Mouse (Mus musculus) CH12.LX (cell line): ENCODE data around the gene Npl. TPM values are rescaled to one million over a fixed set of nuclear protein-coding genes. Genes with fewer than 3 reads are reported as not detected.

ENCODE experiments used
- DNase-seq: peaks from one replicate; pipeline ENCODE4 v3.0.0-alpha.2; 2013; ENCODE audit errors: extremely low read depth
- H3K27ac ChIP-seq: 2 replicates; pipeline ENCODE4 v1.5.1; 2012; ENCODE audit warnings: low read depth, mild to moderate bottlenecking, control low read depth, moderate library complexity; ENCODE audit not compliant: insufficient read depth
- H3K27me3 ChIP-seq: replicated peaks from 2 replicates; pipeline ENCODE3; 2012; ENCODE audit warnings: inconsistent platforms
- H3K36me3 ChIP-seq, 2 experiments: replicated peaks in 1 of 2; 2 replicates each; pipeline versions ENCODE3 to v1.6.1; 2012; ENCODE audit warnings: inconsistent platforms in 1 of 2, low read length in 1 of 2, mild to moderate bottlenecking in 1 of 2, mixed read lengths in 1 of 2, moderate library complexity in 1 of 2; ENCODE audit not compliant: control insufficient read depth in 1 of 2, insufficient read depth in 1 of 2
- H3K4me1 ChIP-seq, 2 experiments: 2 replicates each; pipeline ENCODE4 v1.6.1; 2012; ENCODE audit warnings: inconsistent platforms in 1 of 2, moderate library complexity in 1 of 2; ENCODE audit not compliant: insufficient read depth in 2 of 2, control insufficient read depth in 1 of 2
- H3K4me2 ChIP-seq: 2 replicates; pipeline ENCODE4 v1.6.1; 2012; ENCODE audit warnings: low read depth, mild to moderate bottlenecking, control low read depth; ENCODE audit not compliant: poor library complexity, insufficient read depth, severe bottlenecking
- H3K4me3 ChIP-seq, 3 experiments: fragments of 150-350 bp in 1 of 3; sonication (generic) in 1 of 3; replicated peaks in 1 of 3; 2 replicates each; pipeline versions ENCODE3 to v1.5.1; 2011 to 2012; ENCODE audit warnings: low read depth in 2 of 3, low read length in 2 of 3, mild to moderate bottlenecking in 2 of 3, moderate library complexity in 2 of 3, control low read depth in 1 of 3, improper control_type of control experiment in 1 of 3, inconsistent platforms in 1 of 3, mixed read lengths in 1 of 3; ENCODE audit not compliant: poor library complexity in 1 of 3
- H3K79me2 ChIP-seq: replicated peaks from 2 replicates; pipeline ENCODE4 v1.6.1; 2012; ENCODE audit warnings: mild to moderate bottlenecking, moderate library complexity; ENCODE audit not compliant: control insufficient read depth, poor library complexity, insufficient read depth, severe bottlenecking; ENCODE audit errors: extremely low read depth
- H3K9ac ChIP-seq: 2 replicates; pipeline ENCODE4 v1.6.1; 2012; ENCODE audit warnings: low read depth, mild to moderate bottlenecking, control low read depth, moderate library complexity; ENCODE audit not compliant: insufficient read depth
- H3K9me3 ChIP-seq: replicated peaks from 2 replicates; pipeline ENCODE3; 2012; ENCODE audit warnings: low read length, inconsistent platforms, mixed read lengths
- BHLHE40 ChIP-seq: IDR thresholded peaks from 2 replicates; pipeline ENCODE4 v1.6.1; 2011; ENCODE audit warnings: mild to moderate bottlenecking, low read depth, low read length, improper control_type of control experiment
- CHD1 ChIP-seq: IDR thresholded peaks from 2 replicates; pipeline ENCODE4 v1.6.1; 2012; ENCODE audit warnings: low read depth, low read length, improper control_type of control experiment, inconsistent platforms
- CHD2 ChIP-seq: IDR thresholded peaks from 2 replicates; pipeline ENCODE4 v1.6.1; 2011; ENCODE audit warnings: low read length, improper control_type of control experiment
- CTCF ChIP-seq, 2 experiments: IDR thresholded peaks in 1 of 2; conservative IDR thresholded peaks in 1 of 2; 2 replicates each; pipeline ENCODE4 v1.5.1; 2011 to 2012; ENCODE audit warnings: low read depth in 2 of 2, low read length in 2 of 2, improper control_type of control experiment in 1 of 2, inconsistent platforms in 1 of 2, mild to moderate bottlenecking in 1 of 2, moderate library complexity in 1 of 2
- ETS1 ChIP-seq: conservative IDR thresholded peaks from 2 replicates; pipeline ENCODE4 v1.6.1; 2012; ENCODE audit warnings: low read depth, mild to moderate bottlenecking, inconsistent platforms, low read length, improper control_type of control experiment, moderate library complexity
- IRF4 ChIP-seq: IDR thresholded peaks from 2 replicates; pipeline ENCODE4 v1.6.1; 2014; ENCODE audit warnings: low read depth, mild to moderate bottlenecking, inconsistent platforms, low read length, improper control_type of control experiment
- MAFK ChIP-seq: IDR thresholded peaks from 2 replicates; pipeline ENCODE4 v1.6.1; 2011; ENCODE audit warnings: low read length, improper control_type of control experiment; ENCODE audit not compliant: insufficient replicate concordance
- MXI1 ChIP-seq: IDR thresholded peaks from 2 replicates; pipeline ENCODE4 v1.6.1; 2011; ENCODE audit warnings: mild to moderate bottlenecking, low read depth, low read length, improper control_type of control experiment
- MYC ChIP-seq: IDR thresholded peaks from 2 replicates; pipeline ENCODE4 v1.6.1; 2011; ENCODE audit warnings: low read depth, mild to moderate bottlenecking, improper control_type of control experiment, low read length
- PAX5 ChIP-seq: IDR thresholded peaks from 2 replicates; pipeline ENCODE4 v1.6.1; 2012; ENCODE audit warnings: low read length, inconsistent platforms, mixed read lengths
- POLR2A ChIP-seq: IDR thresholded peaks from 2 replicates; pipeline ENCODE4 v1.6.1; 2011; ENCODE audit warnings: low read depth, mild to moderate bottlenecking, improper control_type of control experiment, low read length
- POLR2AphosphoS2 ChIP-seq: IDR thresholded peaks from 2 replicates; pipeline ENCODE4 v1.6.1; 2011; ENCODE audit warnings: low read depth, low read length, improper control_type of control experiment
- RAD21 ChIP-seq: IDR thresholded peaks from 2 replicates; pipeline ENCODE4 v1.6.1; 2011; ENCODE audit warnings: low read depth, mild to moderate bottlenecking, low read length, improper control_type of control experiment, moderate library complexity
- RCOR1 ChIP-seq: conservative IDR thresholded peaks from 2 replicates; pipeline ENCODE4 v1.6.1; 2012; ENCODE audit warnings: low read depth, mild to moderate bottlenecking, inconsistent platforms, low read length, improper control_type of control experiment
- SIN3A ChIP-seq: IDR thresholded peaks from 2 replicates; pipeline ENCODE4 v1.6.1; 2012; ENCODE audit warnings: low read length, improper control_type of control experiment, inconsistent platforms
- SMC3 ChIP-seq: IDR thresholded peaks from 2 replicates; pipeline ENCODE4 v1.6.1; 2011; ENCODE audit warnings: low read depth, low read length, improper control_type of control experiment
- TBP ChIP-seq: conservative IDR thresholded peaks from 2 replicates; pipeline ENCODE4 v1.6.1; 2011; ENCODE audit warnings: low read depth, low read length, improper control_type of control experiment
- UBTF ChIP-seq: IDR thresholded peaks from 2 replicates; pipeline ENCODE4 v1.6.1; 2012; ENCODE audit warnings: low read depth, mild to moderate bottlenecking, inconsistent platforms, low read length, improper control_type of control experiment, moderate library complexity
- ZKSCAN1 ChIP-seq: IDR thresholded peaks from 2 replicates; pipeline ENCODE4 v1.6.1; 2012; ENCODE audit warnings: low read depth, inconsistent platforms, low read length, improper control_type of control experiment, borderline replicate concordance
- dilution Hi-C: fragments of 300-500 bp; cut with MboI; formaldehyde crosslinking; loops from 2 replicates; pipeline ENCODE4 v1.14.3; 2020; ENCODE audit warnings: low sequenced_read_pairs; ENCODE audit not compliant: extremely low pct_unique_long_range_greater_than_20kb, extremely low pct_ligation_motif_present
- in situ Hi-C: fragments of 300-500 bp; cut with MboI; formaldehyde crosslinking; loops from 3 replicates; pipeline ENCODE4 v1.14.3; 2019; ENCODE audit warnings: low sequenced_read_pairs, low pct_ligation_motif_present, low pct_unique_long_range_greater_than_20kb, mixed read lengths
- polyA plus RNA-seq: library from polyadenylated mRNA; unstranded; fragments of >175 nt; gene quantifications from 2 replicates; pipeline ENCODE4 v1.2.1, GENCODE M21; 2012; ENCODE audit warnings: low read depth; ENCODE audit not compliant: insufficient read length
- total RNA-seq, 2 experiments: library from RNA; depleted of rRNA; stranded (reverse); fragments of 300-350 nt in 1 of 2; fragments of >200 nt in 1 of 2; gene quantifications; 2 replicates each; pipeline ENCODE4 v1.2.3; 2012 to 2014

Gene Npl
- total and polyA plus RNA-seq, 3 experiments, result 0.08 TPM; not detected in 2

GRCm38 (mm10) chr1:153550814-153551213 lies 969 bp upstream of the Npl start:
- H3K27me3 ChIP-seq, result no peaks in the 10 kb centered on the region
- TF ChIP-seq RCOR1 (no peak), RAD21 (peak; percentile 57), UBTF (no peak), POLR2A (no peak), CHD1 (no peak), SMC3 (peak; percentile 67), POLR2AphosphoS2 (no peak), CHD2 (no peak), MYC (no peak), IRF4 (no peak), CTCF (conservative IDR thresholded peaks at IDR 0.05 in 1 of 2, IDR thresholded peaks at IDR 0.05 in 1 of 2; ENCODE audit: low read depth in 2 of 2, low read length in 2 of 2) (peak; percentile 43 to 73; a peak in 3 of 4 replicates), MAFK (no peak), BHLHE40 (no peak), SIN3A (no peak), MXI1 (no peak), TBP (no peak)
- TF ChIP-seq, all 38 proteins: peak for 3
- H3K9me3 ChIP-seq, result no peaks in the 10 kb centered on the region
- no peaks in the 10 kb centered on the region for H3K36me3 ChIP-seq
- no peaks in the 10 kb centered on the region; a peak in 1 of 4 replicates for H3K4me1 ChIP-seq
- H3K4me2 ChIP-seq, result no peak overlapping the region
- no peak overlapping the region for H3K27ac ChIP-seq
- no peak overlapping the region for H3K4me3 ChIP-seq
- DNase-seq, result peak; percentile 66
- no peaks in the 10 kb centered on the region for H3K79me2 ChIP-seq
- in situ Hi-C loops, result no loop called here
- H3K9ac ChIP-seq, result no peak overlapping the region
- dilution Hi-C loops, result no loop called here

- no peak for DNase-seq
- no peak overlapping the region for H3K4me2 ChIP-seq
- H3K4me1 ChIP-seq, result no peaks in the 10 kb centered on the region; a peak in 1 of 4 replicates
- H3K4me3 ChIP-seq, result no peak overlapping the region
- H3K79me2 ChIP-seq, result no peaks in the 10 kb centered on the region
- TF ChIP-seq ZKSCAN1 (no peak), PAX5 (no peak), ETS1 (no peak), MXI1 (no peak)
- no peak overlapping the region for H3K9ac ChIP-seq
- no peaks in the 10 kb centered on the region for H3K27me3 ChIP-seq
- dilution Hi-C loops, result no loop called here
- in situ Hi-C loops, result no loop called here
- no peaks in the 10 kb centered on the region for H3K36me3 ChIP-seq
- no peaks in the 10 kb centered on the region for H3K9me3 ChIP-seq
- H3K27ac ChIP-seq, result no peak overlapping the region
Measured at GRCm38 (mm10) chr1:153547555-153547954, 2.3 kb downstream of the Npl start.
